Comparison of ENCODE assay signal across 8 mouse cellular contexts in genomic region chr5:137600281-137600618, GRCm38 (mm10). TPM values are rescaled to one million over a fixed set of nuclear protein-coding genes. Genes with fewer than 3 reads are reported as not detected.
DNase-seq lines count a peak whose midpoint lies in the region; ATAC-seq and TF ChIP-seq lines count a peak whose summit lies in the region.

No protein-coding gene starts in this region.

- peak overlapping the region; percentile 89 for H3K9ac ChIP-seq in forebrain, embryonic 15.5 days (replicated peaks)

- H3K36me3 ChIP-seq in heart, embryonic 10.5 days, result peaks cover 23% of the 10 kb centered on the region
- H3K36me3 ChIP-seq in E14TG2a.4 (ENCODE audit: insufficient read depth, low read length) (peaks cover 33% of the 10 kb centered on the region), macrophage (ENCODE audit: inconsistent target) (no peaks in the 10 kb centered on the region)
- H3K36me3 ChIP-seq in forebrain, embryonic 15.5 days, result no peaks in the 10 kb centered on the region

- peak overlapping the region; percentile 99 for H3K4me2 ChIP-seq in forebrain, embryonic 15.5 days (replicated peaks)

- peaks cover 33% of the 10 kb centered on the region for H3K79me2 ChIP-seq in macrophage (ENCODE audit: inconsistent target)

- 0 out of 2 replicates have a peak, but pooled peaks have one; percentile 30 for ATAC-seq in forebrain, embryonic 15.5 days (replicated peaks)

- peak overlapping the region; percentile 85 for H3K4me3 ChIP-seq in heart, embryonic 10.5 days
- H3K4me3 ChIP-seq in E14TG2a.4 (replicated peaks; ENCODE audit: low read length) (peak overlapping the region; percentile 90), macrophage (ENCODE audit: inconsistent target) (peak overlapping the region; percentile 67)
- H3K4me3 ChIP-seq in forebrain, embryonic 15.5 days, result peak overlapping the region; percentile 51

- peak overlapping the region; percentile 96 for H3K27ac ChIP-seq in heart, embryonic 10.5 days
- peak overlapping the region; percentile 70 for H3K27ac ChIP-seq in forebrain, embryonic 15.5 days (replicated peaks)
- H3K27ac ChIP-seq in macrophage, result peak overlapping the region; percentile 98

- H3K9me3 ChIP-seq in heart, embryonic 10.5 days, result no peaks in the 10 kb centered on the region
- H3K9me3 ChIP-seq in E14TG2a.4 (ENCODE audit: low read length), result no peaks in the 10 kb centered on the region
- no peaks in the 10 kb centered on the region for H3K9me3 ChIP-seq in forebrain, embryonic 15.5 days

- 3% methylated on average over 19 of the region's 19 CpGs for WGBS in heart, embryonic 10.5 days
- 1% methylated on average over 19 of the region's 19 CpGs for WGBS in forebrain, embryonic 15.5 days
- WGBS in macrophage (ENCODE audit: missing documents), result 2% methylated on average over 19 of the region's 19 CpGs

- no peak for TF ChIP-seq CTCF in E14TG2a.4 (conservative IDR thresholded peaks at IDR 0.05; ENCODE audit: low read length)

- DNase-seq in heart, embryonic 10.5 days (ENCODE audit: low spot score), result no peak
- DNase-seq in heart, postnatal 4 days, result no peak
- DNase-seq in retina, embryonic 14.5 days (ENCODE audit: low spot score), result no peak
- no peak for DNase-seq in frontal cortex, postnatal 25 days (ENCODE audit: low spot score in 2 of 2)
- no peak for DNase-seq in ovary, adult 18-20 months (ENCODE audit: low spot score)

- H3K4me1 ChIP-seq in heart, embryonic 10.5 days, result peaks cover 24% of the 10 kb centered on the region
- peaks cover 64% of the 10 kb centered on the region for H3K4me1 ChIP-seq in E14TG2a.4 (replicated peaks; ENCODE audit: low read depth, low read length)
- peaks cover 30% of the 10 kb centered on the region for H3K4me1 ChIP-seq in forebrain, embryonic 15.5 days

- no peaks in the 10 kb centered on the region for H3K27me3 ChIP-seq in heart, embryonic 10.5 days (ENCODE audit: insufficient read depth, poor library complexity, severe bottlenecking)
- no peaks in the 10 kb centered on the region for H3K27me3 ChIP-seq in E14TG2a.4 (ENCODE audit: insufficient read depth, low read length)
- H3K27me3 ChIP-seq in forebrain, embryonic 15.5 days, result no peaks in the 10 kb centered on the region

RNA-seq across cellular contexts. Expression of gene Mospd3, which starts 0.6 kb away (rescaled TPM):
- polyA plus RNA-seq in heart, embryonic 10.5 days (2016; fragmentation: Nextera tagmentation; extraction: Ambion mirVana), result 14.3 and 16.0 TPM in 2 replicates
- 10 to 100 TPM; 25.2 to 28.8 TPM for total RNA-seq in heart, postnatal 4 days (2021)
- polyA plus RNA-seq in forebrain, embryonic 15.5 days (2015; fragmentation: Nextera tagmentation; extraction: Ambion mirVana), result 46.3 and 47.3 TPM in 2 replicates
- total RNA-seq in macrophage (2018; cell fraction: chromatin; rRNA removed), result 10 to 100 TPM in 16 of 26 experiments, 1 to 10 TPM in 10; 2.8 to 63.3 (median 15.4) TPM
- 10 to 100 TPM; 22.6 to 67.2 (median 40.9) TPM for total RNA-seq in macrophage (2018; cell fraction: cytosol; rRNA removed)
- 10 to 100 TPM in 23 of 26 experiments, 1 to 10 TPM in 3; 6.8 to 60.3 (median 22.0) TPM for total RNA-seq in macrophage (2018; cell fraction: nucleus; rRNA removed)
- 35.3 to 72.3 TPM (median 54.2 TPM) in 3 replicates for polyA plus RNA-seq in macrophage (2018)

RNA-seq across cellular contexts. Expression of gene Pcolce, which starts 13.3 kb away (rescaled TPM):
- 114 and 137 TPM in 2 replicates for polyA plus RNA-seq in heart, embryonic 10.5 days (2016; fragmentation: Nextera tagmentation; extraction: Ambion mirVana)
- total RNA-seq in heart, postnatal 4 days (2021), result 100 to 1,000 TPM; 133 to 137 TPM
- polyA plus RNA-seq in forebrain, embryonic 15.5 days (2015; fragmentation: Nextera tagmentation; extraction: Ambion mirVana), result 9.3 and 9.7 TPM in 2 replicates
- total RNA-seq in macrophage (2018; cell fraction: chromatin; rRNA removed), result 10 to 100 TPM in 1 of 26 experiments, 1 to 10 TPM in 16, under 1 TPM in 3, not detected in 6; 0.68 to 88.8 (median 1.8) TPM
- total RNA-seq in macrophage (2018; cell fraction: cytosol; rRNA removed), result under 1 TPM in 23 of 26 experiments, not detected in 3; 0.07 to 0.58 (median 0.20) TPM
- total RNA-seq in macrophage (2018; cell fraction: nucleus; rRNA removed), result 10 to 100 TPM in 1 of 26 experiments, 1 to 10 TPM in 4, under 1 TPM in 15, not detected in 6; 0.25 to 16.0 (median 0.67) TPM
- polyA plus RNA-seq in macrophage (2018), result 0.41 to 0.44 TPM in 2 of 3 replicates, not detected in the other

RNA-seq across cellular contexts. Expression of gene Fbxo24, which starts 28.6 kb away (rescaled TPM):
- polyA plus RNA-seq in heart, embryonic 10.5 days (2016; fragmentation: Nextera tagmentation; extraction: Ambion mirVana), result 0.28 and 0.31 TPM in 2 replicates
- under 1 TPM; 0.21 to 0.25 TPM for total RNA-seq in heart, postnatal 4 days (2021)
- 0.22 TPM in 1 of 2 replicates, not detected in the other for polyA plus RNA-seq in forebrain, embryonic 15.5 days (2015; fragmentation: Nextera tagmentation; extraction: Ambion mirVana)
- total RNA-seq in macrophage (2018; cell fraction: chromatin; rRNA removed), result under 1 TPM in 16 of 26 experiments, not detected in 10; 0.21 to 0.96 (median 0.40) TPM
- total RNA-seq in macrophage (2018; cell fraction: cytosol; rRNA removed), result under 1 TPM in 9 of 26 experiments, not detected in 17; 0.03 to 0.16 (median 0.09) TPM
- under 1 TPM in 12 of 26 experiments, not detected in 14; 0.22 to 0.54 (median 0.39) TPM for total RNA-seq in macrophage (2018; cell fraction: nucleus; rRNA removed)
- polyA plus RNA-seq in macrophage (2018), result 0.09 TPM in 1 of 3 replicates, not detected in the others

RNA-seq across cellular contexts. Expression of gene Lrch4, which starts 28.7 kb away (rescaled TPM):
- 23.3 and 23.7 TPM in 2 replicates for polyA plus RNA-seq in heart, embryonic 10.5 days (2016; fragmentation: Nextera tagmentation; extraction: Ambion mirVana)
- 10 to 100 TPM; 19.2 to 21.6 TPM for total RNA-seq in heart, postnatal 4 days (2021)
- 21.4 and 22.1 TPM in 2 replicates for polyA plus RNA-seq in forebrain, embryonic 15.5 days (2015; fragmentation: Nextera tagmentation; extraction: Ambion mirVana)
- total RNA-seq in macrophage (2018; cell fraction: chromatin; rRNA removed), result 100 to 1,000 TPM; 167 to 732 (median 499) TPM
- 100 to 1,000 TPM in 19 of 26 experiments, 10 to 100 TPM in 7; 63.8 to 148 (median 112) TPM for total RNA-seq in macrophage (2018; cell fraction: cytosol; rRNA removed)
- total RNA-seq in macrophage (2018; cell fraction: nucleus; rRNA removed), result 100 to 1,000 TPM; 111 to 438 (median 231) TPM
- 51.6 to 108 TPM (median 60.3 TPM) in 3 replicates for polyA plus RNA-seq in macrophage (2018)

RNA-seq across cellular contexts. Expression of gene Gm20605, which starts 28.7 kb away (rescaled TPM):
- 7.7 and 9.8 TPM in 2 replicates for polyA plus RNA-seq in heart, embryonic 10.5 days (2016; fragmentation: Nextera tagmentation; extraction: Ambion mirVana)
- 1 to 10 TPM; 4.8 to 6.6 TPM for total RNA-seq in heart, postnatal 4 days (2021)
- polyA plus RNA-seq in forebrain, embryonic 15.5 days (2015; fragmentation: Nextera tagmentation; extraction: Ambion mirVana), result 6.9 and 7.8 TPM in 2 replicates
- total RNA-seq in macrophage (2018; cell fraction: chromatin; rRNA removed), result 100 to 1,000 TPM in 18 of 26 experiments, 10 to 100 TPM in 8; 40.1 to 196 (median 131) TPM
- total RNA-seq in macrophage (2018; cell fraction: cytosol; rRNA removed), result 10 to 100 TPM in 5 of 26 experiments, 1 to 10 TPM in 18, under 1 TPM in 3; 0.65 to 15.9 (median 4.3) TPM
- total RNA-seq in macrophage (2018; cell fraction: nucleus; rRNA removed), result 100 to 1,000 TPM in 8 of 26 experiments, 10 to 100 TPM in 18; 27.9 to 148 (median 83.5) TPM
- 4.9 to 17.8 TPM (median 5.5 TPM) in 3 replicates for polyA plus RNA-seq in macrophage (2018)

Comparison
In these comparisons a context has a peak if more than half of its experiments do, and no peak if none do; other contexts are left out.
1. RNA of gene Pcolce, which starts 13.3 kb away (polyA plus RNA-seq): 114 to 137 TPM in heart, embryonic 10.5 days; 9.3 to 9.7 TPM in forebrain, embryonic 15.5 days and 0.41 to 0.44 TPM in macrophage; every median in the first group is over 10 times any median in the second.
2. Peak in every context shown above with its lines, with median percentiles within 50 percentile points of each other: H3K27ac ChIP-seq and H3K4me3 ChIP-seq.